10 mouse cellular contexts compared by ENCODE assay signal in the genomic region with DNA sequence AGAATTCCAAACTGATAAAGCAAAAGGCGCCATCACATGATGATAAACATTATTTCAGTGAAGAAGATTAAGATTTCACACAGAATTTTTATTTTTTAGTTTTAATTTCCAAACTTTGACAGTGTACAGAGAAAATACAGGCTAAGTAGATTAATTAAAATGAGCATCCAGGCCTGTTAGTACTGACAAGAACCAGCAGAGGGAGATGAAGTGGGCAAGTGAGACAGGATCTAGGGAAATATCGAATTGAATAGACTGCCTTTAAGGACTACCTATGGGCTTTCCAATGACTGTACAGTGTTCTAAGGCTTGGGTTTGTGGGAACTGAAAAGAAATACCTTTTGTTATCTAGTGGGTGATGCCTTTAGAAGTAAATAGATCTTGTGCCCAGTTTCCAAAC.
DNase-seq lines count a peak whose midpoint lies in the region; ATAC-seq and TF ChIP-seq lines count a peak whose summit lies in the region.
"Had no signal": no experiment of that assay in that cellular context is flagged by ENCODE, and none has a peak within 500 bp of the region (broad histone marks: within the 10 kb centered on the region; RNA-seq: fewer than 3 reads in every experiment).

No protein-coding gene starts in this region.

- 63% methylated on average over 2 of the region's 2 CpGs for WGBS in heart, postnatal 0 days
- 64% methylated on average over 2 of the region's 2 CpGs for WGBS in heart, embryonic 12.5 days
- 65% methylated on average over 2 of the region's 2 CpGs for WGBS in liver, postnatal 0 days (ENCODE audit: insufficient replicate concordance)

- TF ChIP-seq EP300 in heart, postnatal 0 days (IDR thresholded peaks at IDR 0.05; ENCODE audit: low read depth), result no peak
- TF ChIP-seq EP300 in liver, postnatal 0 days (IDR thresholded peaks at IDR 0.05; ENCODE audit: low read depth), result no peak

- H3K27me3 ChIP-seq in heart, postnatal 0 days (ENCODE audit: control insufficient read depth, insufficient read depth, low read length), result no peaks in the 10 kb centered on the region
- H3K27me3 ChIP-seq in heart, embryonic 12.5 days (replicated peaks), result no peaks in the 10 kb centered on the region
- no peaks in the 10 kb centered on the region for H3K27me3 ChIP-seq in liver, postnatal 0 days (ENCODE audit: insufficient read depth, low read length)
- H3K27me3 ChIP-seq: heart, embryonic 13.5 days; limb, embryonic 15.5 days had no signal

- TF ChIP-seq CTCF in heart, postnatal 0 days (IDR thresholded peaks at IDR 0.05; ENCODE audit: low read depth), result peak; percentile 50
- TF ChIP-seq CTCF in liver, postnatal 0 days (IDR thresholded peaks at IDR 0.05; ENCODE audit: low read depth), result 0 out of 2 replicates have a peak, but pooled peaks have one; percentile 21

- no peak overlapping the region for H3K9ac ChIP-seq in heart, postnatal 0 days (replicated peaks; ENCODE audit: low read depth, low read length)
- no peak overlapping the region for H3K9ac ChIP-seq in heart, embryonic 12.5 days
- no peak overlapping the region for H3K9ac ChIP-seq in liver, postnatal 0 days (replicated peaks)
- H3K9ac ChIP-seq: heart, embryonic 13.5 days; limb, embryonic 15.5 days had no signal

- H3K4me2 ChIP-seq in heart, postnatal 0 days (ENCODE audit: low read depth, low read length), result no peak overlapping the region
- no peak overlapping the region for H3K4me2 ChIP-seq in heart, embryonic 12.5 days
- H3K4me2 ChIP-seq in liver, postnatal 0 days (ENCODE audit: low read depth, low read length), result no peak overlapping the region
- H3K4me2 ChIP-seq: heart, embryonic 13.5 days; limb, embryonic 15.5 days had no signal

- H3K36me3 ChIP-seq in heart, postnatal 0 days (replicated peaks; ENCODE audit: control insufficient read depth, insufficient read depth, low read length), result no peaks in the 10 kb centered on the region
- H3K36me3 ChIP-seq in heart, embryonic 12.5 days, result no peaks in the 10 kb centered on the region
- no peaks in the 10 kb centered on the region for H3K36me3 ChIP-seq in liver, postnatal 0 days (replicated peaks; ENCODE audit: insufficient read depth, low read length)
- H3K36me3 ChIP-seq: heart, embryonic 13.5 days; limb, embryonic 15.5 days had no signal

- no peaks in the 10 kb centered on the region for H3K4me1 ChIP-seq in heart, postnatal 0 days (ENCODE audit: control insufficient read depth, insufficient read depth)
- H3K4me1 ChIP-seq in heart, embryonic 12.5 days (replicated peaks), result no peaks in the 10 kb centered on the region
- no peaks in the 10 kb centered on the region for H3K4me1 ChIP-seq in liver, postnatal 0 days (ENCODE audit: insufficient read depth)
- H3K4me1 ChIP-seq: heart, embryonic 13.5 days; limb, embryonic 15.5 days had no signal

- no peak for DNase-seq in heart, postnatal 0 days (ENCODE audit: low spot score)
- no peak for DNase-seq in liver, postnatal 0 days
- DNase-seq in liver (no peak), MEL-GATA-1-ER (ENCODE audit: extremely low read depth, low read depth) (peak; percentile 1)
- peak; percentile 1 for DNase-seq in embryo, embryonic 9.5 days (ENCODE audit: extremely low spot score)
- DNase-seq in spleen, postnatal 10 days (ENCODE audit: low spot score in 2 of 2), result no peak

- no peak for ATAC-seq in heart, postnatal 0 days (ENCODE audit: insufficient read depth, low read depth)
- ATAC-seq in heart, embryonic 12.5 days (ENCODE audit: insufficient number of reproducible peaks, low FRiP score), result no peak
- ATAC-seq in liver, postnatal 0 days, result no peak
- ATAC-seq in monocyte, adult 5-6 weeks (replicated peaks; ENCODE audit: insufficient number of reproducible peaks, low FRiP score, low TSS enrichment, poor library complexity, severe bottlenecking), result no peak

- no peaks in the 10 kb centered on the region for H3K9me3 ChIP-seq in heart, postnatal 0 days (replicated peaks; ENCODE audit: control insufficient read depth, low read length)
- H3K9me3 ChIP-seq in heart, embryonic 12.5 days (replicated peaks), result no peaks in the 10 kb centered on the region
- H3K9me3 ChIP-seq in liver, postnatal 0 days (ENCODE audit: low read length), result no peaks in the 10 kb centered on the region
- H3K9me3 ChIP-seq: heart, embryonic 13.5 days; limb, embryonic 15.5 days had no signal

- H3K27ac ChIP-seq in heart, postnatal 0 days (ENCODE audit: low read depth), result no peak overlapping the region
- no peak overlapping the region for H3K27ac ChIP-seq in heart, embryonic 12.5 days (ENCODE audit: poor library complexity, severe bottlenecking)
- no peak overlapping the region for H3K27ac ChIP-seq in liver, postnatal 0 days (ENCODE audit: low read depth)
- H3K27ac ChIP-seq: heart, embryonic 13.5 days; limb, embryonic 15.5 days had no signal

- H3K4me3 ChIP-seq in heart, postnatal 0 days (ENCODE audit: low read depth, low read length), result no peak overlapping the region
- H3K4me3 ChIP-seq in heart, embryonic 12.5 days, result no peak overlapping the region
- H3K4me3 ChIP-seq in liver, postnatal 0 days (ENCODE audit: low read depth, low read length), result no peak overlapping the region
- H3K4me3 ChIP-seq: heart, embryonic 13.5 days; limb, embryonic 15.5 days had no signal

Comparison
In these comparisons a context has a peak if more than half of its experiments do, and no peak if none do; other contexts are left out.
1. DNase-seq: peak in MEL-GATA-1-ER (single experiment) and embryo, embryonic 9.5 days (single experiment); none in heart, postnatal 0 days (single experiment), liver, postnatal 0 days (single experiment), liver (single experiment) and spleen, postnatal 10 days (0 of 2).